Mouse (Mus musculus): ENCODE data around the gene Ccnl2. TPM values are rescaled to one million over a fixed set of nuclear protein-coding genes. Genes with fewer than 3 reads are reported as not detected.

Ccnl2 gene
- polyA plus RNA-seq, 2 experiments, result 51.2 to 65.8 TPM

DNA sequence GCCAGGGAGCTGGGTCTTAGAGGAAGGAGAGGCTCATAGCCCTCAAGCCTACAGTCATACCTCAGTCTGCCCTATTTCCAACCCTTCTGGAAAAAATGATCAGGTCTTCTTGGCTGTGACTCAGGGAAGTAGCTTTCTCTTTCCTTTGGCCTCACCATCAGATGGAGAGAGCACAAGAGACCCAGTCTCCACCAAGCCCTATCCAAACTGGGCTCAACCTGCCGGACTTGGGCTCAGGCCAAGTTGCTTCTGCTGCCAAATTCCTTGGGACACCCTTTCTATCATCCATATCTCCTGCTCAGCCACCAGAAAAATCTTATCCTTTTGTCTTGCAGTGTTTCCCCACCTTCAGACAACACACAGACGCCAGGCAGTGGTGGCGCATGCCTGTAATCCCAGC, 36.4 kb upstream of the Ccnl2 start:
- Histone ChIP-seq H3K27me3 (ENCODE audit: control insufficient read depth, insufficient read depth, low read length) (peaks cover 27% of the 10 kb centered on the region), H3K36me3 (replicated peaks; ENCODE audit: control insufficient read depth, insufficient read depth, low read depth) (no peaks in the 10 kb centered on the region), H3K9me3 (ENCODE audit: control insufficient read depth, low read length) (no peaks in the 10 kb centered on the region), H3K4me1 (replicated peaks; ENCODE audit: control insufficient read depth in 2 of 2, insufficient read depth in 2 of 2, low read length in 1 of 2) (peaks cover 0 to 2% of the 10 kb centered on the region in 2 experiments; a peak in 1 of 4 replicates), H3K27ac (no peak overlapping the region), H3K4me3 (ENCODE audit: insufficient read depth in 1 of 2, low read depth in 2 of 2, low read length in 2 of 2) (no peak overlapping the region), H3K9ac (replicated peaks) (no peak overlapping the region), H3K4me2 (ENCODE audit: low read depth) (no peak overlapping the region)
- TF ChIP-seq EP300 (IDR thresholded peaks at IDR 0.05; ENCODE audit: low read depth), result no peak
- ATAC-seq (ENCODE audit: insufficient read depth) (no peak), DNase-seq (ENCODE audit: low read depth in 3 of 3, low spot score in 3 of 3) (no peak)
- WGBS (ENCODE audit: insufficient replicate concordance), result 71% methylated on average over 3 of the region's 3 CpGs

DNA sequence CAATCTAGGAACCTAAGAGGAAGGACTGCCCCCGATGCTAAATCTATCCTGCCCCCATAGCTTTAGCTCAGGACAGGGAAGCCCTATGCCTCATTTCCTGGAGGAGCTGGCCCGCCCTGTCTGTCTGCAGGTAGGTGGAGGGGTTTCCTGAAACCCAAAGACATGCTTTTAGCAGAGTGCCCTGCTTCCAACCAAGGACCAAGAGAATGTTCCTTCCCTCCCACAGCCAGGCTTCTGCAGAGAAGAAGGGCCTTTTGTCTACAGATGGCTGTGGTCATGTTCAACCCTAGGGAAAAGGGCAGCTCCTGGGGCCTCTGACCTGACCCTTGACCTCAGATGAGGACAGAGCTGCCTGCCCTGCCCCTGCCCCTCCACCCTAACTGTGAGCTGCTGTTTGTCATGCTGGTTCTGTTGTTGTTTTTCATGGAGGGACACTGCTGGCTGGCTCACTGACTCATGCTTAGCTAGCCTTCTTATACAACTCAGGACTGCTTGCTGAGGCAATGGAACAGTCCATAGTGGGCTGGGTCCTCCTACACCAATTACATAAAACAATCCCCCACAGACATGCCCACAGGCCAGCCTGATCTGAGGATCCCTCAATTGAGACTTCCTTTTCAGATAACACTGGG, 35.5 kb upstream of the Ccnl2 start:
- no peak overlapping the region for H3K4me3 ChIP-seq (ENCODE audit: insufficient read depth in 1 of 2, low read depth in 2 of 2, low read length in 2 of 2)
- no peaks in the 10 kb centered on the region for H3K9me3 ChIP-seq (ENCODE audit: control insufficient read depth, low read length)
- TF ChIP-seq EP300 (IDR thresholded peaks at IDR 0.05; ENCODE audit: low read depth) (no peak), CTCF (IDR thresholded peaks at IDR 0.05; ENCODE audit: low read depth) (no peak)
- no peak overlapping the region for H3K9ac ChIP-seq (replicated peaks)
- ATAC-seq (ENCODE audit: insufficient read depth) (no peak), DNase-seq (ENCODE audit: low read depth in 3 of 3, low spot score in 3 of 3) (no peak)
- no peak overlapping the region for H3K27ac ChIP-seq
- H3K4me2 ChIP-seq (ENCODE audit: low read depth), result no peak overlapping the region
- H3K36me3 ChIP-seq (replicated peaks; ENCODE audit: control insufficient read depth, insufficient read depth, low read depth), result no peaks in the 10 kb centered on the region
- 20% methylated on average over 2 of the region's 2 CpGs for WGBS (ENCODE audit: insufficient replicate concordance)
- H3K27me3 ChIP-seq (ENCODE audit: control insufficient read depth, insufficient read depth, low read length), result peaks cover 29% of the 10 kb centered on the region
- H3K4me1 ChIP-seq (replicated peaks; ENCODE audit: control insufficient read depth in 2 of 2, insufficient read depth in 2 of 2, low read length in 1 of 2), result peaks cover 0 to 2% of the 10 kb centered on the region in 2 experiments; a peak in 1 of 4 replicates

DNA sequence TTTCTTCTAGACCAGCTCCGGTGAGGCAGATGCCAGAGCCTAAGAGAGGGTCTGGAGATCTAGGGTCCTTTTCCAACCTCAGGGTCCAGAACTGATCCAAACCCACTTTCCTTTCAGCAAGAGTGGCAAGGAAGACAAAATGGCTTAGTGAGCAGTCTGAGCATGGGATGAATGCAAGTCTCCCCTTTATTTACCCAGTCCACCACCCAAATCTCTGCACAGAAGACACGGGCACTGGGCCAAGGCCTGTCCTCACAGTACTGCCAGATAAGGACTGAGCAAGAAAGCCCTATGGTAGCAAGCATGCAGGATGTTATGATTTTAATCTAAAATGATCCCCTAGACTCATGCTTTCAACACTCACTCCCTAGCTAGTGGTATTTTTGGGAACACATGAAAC, 34.5 kb upstream of the Ccnl2 start:
- no peak overlapping the region for H3K4me2 ChIP-seq (ENCODE audit: low read depth)
- no peak overlapping the region for H3K27ac ChIP-seq
- no peaks in the 10 kb centered on the region for H3K9me3 ChIP-seq (ENCODE audit: control insufficient read depth, low read length)
- no peak for ATAC-seq (ENCODE audit: insufficient read depth)
- H3K9ac ChIP-seq (replicated peaks), result no peak overlapping the region
- WGBS (ENCODE audit: insufficient replicate concordance), result 53% methylated on average over 2 of the region's 2 CpGs
- DNase-seq (ENCODE audit: low read depth in 3 of 3, low spot score in 3 of 3), result no peak
- no peak for TF ChIP-seq CTCF (IDR thresholded peaks at IDR 0.05; ENCODE audit: low read depth)
- TF ChIP-seq EP300 (IDR thresholded peaks at IDR 0.05; ENCODE audit: low read depth), result no peak
- peaks cover 33% of the 10 kb centered on the region for H3K27me3 ChIP-seq (ENCODE audit: control insufficient read depth, insufficient read depth, low read length)
- H3K4me1 ChIP-seq (replicated peaks; ENCODE audit: control insufficient read depth in 2 of 2, insufficient read depth in 2 of 2, low read length in 1 of 2), result peaks cover 0 to 2% of the 10 kb centered on the region in 2 experiments; a peak in 1 of 4 replicates
- no peak overlapping the region for H3K4me3 ChIP-seq (ENCODE audit: insufficient read depth in 1 of 2, low read depth in 2 of 2, low read length in 2 of 2)
- H3K36me3 ChIP-seq (replicated peaks; ENCODE audit: control insufficient read depth, insufficient read depth, low read depth), result no peaks in the 10 kb centered on the region

DNA sequence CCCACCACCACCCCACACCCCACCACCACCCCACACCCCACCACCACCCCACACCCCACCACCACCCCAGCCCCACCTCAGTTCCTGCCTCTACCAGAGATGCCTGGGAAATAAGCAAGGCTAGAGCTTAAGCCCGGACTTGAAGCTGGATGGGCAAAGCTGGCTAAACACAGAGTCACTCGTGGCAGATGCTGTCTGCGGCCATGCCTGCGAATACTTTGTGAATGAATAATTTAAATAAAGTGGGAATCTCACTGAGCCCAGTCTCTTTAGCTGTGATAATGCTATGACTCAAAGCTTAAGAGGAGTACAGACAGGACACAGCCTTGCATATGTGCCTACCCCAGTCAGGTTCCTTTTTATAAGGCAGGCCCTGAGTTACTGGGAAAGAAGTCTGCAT, 32.8 kb upstream of the Ccnl2 start:
- no peak overlapping the region for H3K4me2 ChIP-seq (ENCODE audit: low read depth)
- ATAC-seq (ENCODE audit: insufficient read depth), result no peak

DNA sequence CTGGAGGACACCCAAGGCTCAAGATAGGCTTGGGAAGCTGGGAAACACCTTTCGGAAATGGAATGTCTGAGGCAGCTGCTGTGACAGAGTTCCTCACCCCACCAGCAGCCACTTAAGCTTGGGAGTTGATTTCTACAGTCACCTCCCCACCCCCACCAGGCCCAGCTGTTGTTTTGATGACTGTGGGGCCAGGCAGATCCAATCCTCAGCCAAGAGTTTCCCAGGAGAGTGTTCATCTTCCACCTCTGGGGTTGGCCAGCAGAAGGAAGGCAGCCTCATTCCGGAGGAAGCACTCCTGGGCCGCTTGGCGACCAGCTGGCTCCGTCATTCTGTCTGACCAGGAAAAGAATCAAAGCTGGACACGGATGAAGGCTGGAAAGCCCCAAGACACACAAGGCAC, 31.4 kb upstream of the Ccnl2 start:
- no peak for ATAC-seq (ENCODE audit: insufficient read depth)
- H3K36me3 ChIP-seq (replicated peaks; ENCODE audit: control insufficient read depth, insufficient read depth, low read depth), result no peaks in the 10 kb centered on the region
- no peak overlapping the region for H3K9ac ChIP-seq (replicated peaks)
- WGBS (ENCODE audit: insufficient replicate concordance), result 30% methylated on average over 6 of the region's 6 CpGs
- H3K4me3 ChIP-seq (ENCODE audit: insufficient read depth in 1 of 2, low read depth in 2 of 2, low read length in 2 of 2), result no peak overlapping the region
- H3K9me3 ChIP-seq (ENCODE audit: control insufficient read depth, low read length), result no peaks in the 10 kb centered on the region
- no peak for DNase-seq (ENCODE audit: low read depth in 3 of 3, low spot score in 3 of 3)
- no peak overlapping the region for H3K27ac ChIP-seq
- TF ChIP-seq EP300 (IDR thresholded peaks at IDR 0.05; ENCODE audit: low read depth), result no peak
- H3K4me1 ChIP-seq (replicated peaks; ENCODE audit: control insufficient read depth in 2 of 2, insufficient read depth in 2 of 2, low read length in 1 of 2), result peaks cover 0 to 3% of the 10 kb centered on the region in 2 experiments; a peak in 2 of 4 replicates
- no peak overlapping the region for H3K4me2 ChIP-seq (ENCODE audit: low read depth)
- H3K27me3 ChIP-seq (ENCODE audit: control insufficient read depth, insufficient read depth, low read length), result peaks cover 9% of the 10 kb centered on the region

More for the DNA sequence above, 32.8 kb upstream of the Ccnl2 start:
- no peaks in the 10 kb centered on the region for H3K9me3 ChIP-seq (ENCODE audit: control insufficient read depth, low read length)
- DNase-seq (ENCODE audit: low read depth in 3 of 3, low spot score in 3 of 3), result no peak
- peaks cover 22% of the 10 kb centered on the region for H3K27me3 ChIP-seq (ENCODE audit: control insufficient read depth, insufficient read depth, low read length)
- H3K36me3 ChIP-seq (replicated peaks; ENCODE audit: control insufficient read depth, insufficient read depth, low read depth), result no peaks in the 10 kb centered on the region
- TF ChIP-seq EP300 (IDR thresholded peaks at IDR 0.05; ENCODE audit: low read depth), result no peak
- TF ChIP-seq CTCF (IDR thresholded peaks at IDR 0.05; ENCODE audit: low read depth), result no peak
- peaks cover 0 to under 1% of the 10 kb centered on the region in 2 experiments; a peak in 2 of 4 replicates for H3K4me1 ChIP-seq (replicated peaks; ENCODE audit: control insufficient read depth in 2 of 2, insufficient read depth in 2 of 2, low read length in 1 of 2)
- 75% methylated on average over 4 of the region's 4 CpGs for WGBS (ENCODE audit: insufficient replicate concordance)
- no peak overlapping the region for H3K9ac ChIP-seq (replicated peaks)
- no peak overlapping the region for H3K27ac ChIP-seq
- H3K4me3 ChIP-seq (ENCODE audit: insufficient read depth in 1 of 2, low read depth in 2 of 2, low read length in 2 of 2), result no peak overlapping the region
